Mouse (Mus musculus): ENCODE measurements at regions not wholly inside any gene's neighbourhood (a gene's known extent, or its start where the extent isn't known, plus 50 kb on each side); places are given as distances from the start of the nearest gene placed in this dataset.

- Histone ChIP-seq H3K9ac (replicated peaks) (no peak overlapping the region), H3K9me3 (ENCODE audit: control insufficient read depth, low read length) (no peaks in the 10 kb centered on the region), H3K4me3 (ENCODE audit: insufficient read depth in 1 of 2, low read depth in 2 of 2, low read length in 2 of 2) (no peak overlapping the region), H3K4me1 (replicated peaks; ENCODE audit: control insufficient read depth in 2 of 2, insufficient read depth in 2 of 2, low read length in 1 of 2) (no peaks in the 10 kb centered on the region), H3K27me3 (ENCODE audit: control insufficient read depth, insufficient read depth, low read length) (no peaks in the 10 kb centered on the region), H3K4me2 (ENCODE audit: low read depth) (no peak overlapping the region), H3K36me3 (replicated peaks; ENCODE audit: control insufficient read depth, insufficient read depth, low read depth) (no peaks in the 10 kb centered on the region), H3K27ac (no peak overlapping the region)
- 16% methylated on average over 4 of the region's 4 CpGs for WGBS (ENCODE audit: insufficient replicate concordance)
- no peak for ATAC-seq (ENCODE audit: insufficient read depth)
- peak in 2 of 3 experiments; percentile 0 to 6 for DNase-seq (ENCODE audit: low read depth in 3 of 3, low spot score in 3 of 3)
- TF ChIP-seq CTCF (IDR thresholded peaks at IDR 0.05; ENCODE audit: low read depth): peak; percentile 40; the same call in 1 of the 2 replicates
- TF ChIP-seq EP300 (IDR thresholded peaks at IDR 0.05; ENCODE audit: low read depth): no peak
Measured at GRCm38 (mm10) chr19:13980988-13981630, 67.8 kb downstream of the Olfr1505 start.

- Histone ChIP-seq H3K27me3 (ENCODE audit: control insufficient read depth, insufficient read depth, low read length) (no peaks in the 10 kb centered on the region), H3K4me1 (replicated peaks; ENCODE audit: control insufficient read depth in 2 of 2, insufficient read depth in 2 of 2, low read length in 1 of 2) (no peaks in the 10 kb centered on the region), H3K9ac (replicated peaks) (no peak overlapping the region), H3K9me3 (ENCODE audit: control insufficient read depth, low read length) (no peaks in the 10 kb centered on the region), H3K36me3 (replicated peaks; ENCODE audit: control insufficient read depth, insufficient read depth, low read depth) (no peaks in the 10 kb centered on the region), H3K4me2 (ENCODE audit: low read depth) (no peak overlapping the region), H3K4me3 (ENCODE audit: insufficient read depth in 1 of 2, low read depth in 2 of 2, low read length in 2 of 2) (no peak overlapping the region), H3K27ac (no peak overlapping the region)
- 55% methylated on average over 3 of the region's 3 CpGs for WGBS (ENCODE audit: insufficient replicate concordance)
- DNase-seq (ENCODE audit: low read depth in 3 of 3, low spot score in 3 of 3): no peak
- TF ChIP-seq EP300 (IDR thresholded peaks at IDR 0.05; ENCODE audit: low read depth) (no peak), CTCF (IDR thresholded peaks at IDR 0.05; ENCODE audit: low read depth) (no peak)
- no peak for ATAC-seq (ENCODE audit: insufficient read depth)
Measured at GRCm38 (mm10) chr19:13982823-13983222, 69.5 kb downstream of the Olfr1505 start.

All from liver, embryonic 14.5 days (tissue).